Mouse (Mus musculus): ENCODE measurements around the gene Myocd.

The Myocd gene

DNA sequence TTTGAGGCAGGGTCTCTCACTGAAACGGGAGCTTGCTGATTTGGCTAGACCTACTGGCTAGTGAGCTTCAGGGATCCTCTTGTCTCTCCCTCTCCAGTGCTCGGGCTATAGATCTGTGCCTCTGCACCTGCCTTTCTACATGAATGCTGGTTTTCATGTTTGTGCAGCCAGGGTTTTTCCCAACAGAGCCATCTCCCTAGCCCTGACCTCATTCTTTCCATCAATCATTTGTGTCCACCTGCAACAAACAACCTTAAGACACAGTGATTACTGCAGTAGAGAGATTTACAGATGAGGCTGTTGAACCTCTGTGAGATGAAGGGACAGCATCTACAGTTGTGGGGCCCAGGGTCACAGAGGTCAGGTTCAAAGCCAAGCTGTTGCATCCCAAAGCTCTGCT lies 56.0 kb downstream of the Myocd start:
- DNase-seq (ENCODE audit: low spot score), result no peak

DNA sequence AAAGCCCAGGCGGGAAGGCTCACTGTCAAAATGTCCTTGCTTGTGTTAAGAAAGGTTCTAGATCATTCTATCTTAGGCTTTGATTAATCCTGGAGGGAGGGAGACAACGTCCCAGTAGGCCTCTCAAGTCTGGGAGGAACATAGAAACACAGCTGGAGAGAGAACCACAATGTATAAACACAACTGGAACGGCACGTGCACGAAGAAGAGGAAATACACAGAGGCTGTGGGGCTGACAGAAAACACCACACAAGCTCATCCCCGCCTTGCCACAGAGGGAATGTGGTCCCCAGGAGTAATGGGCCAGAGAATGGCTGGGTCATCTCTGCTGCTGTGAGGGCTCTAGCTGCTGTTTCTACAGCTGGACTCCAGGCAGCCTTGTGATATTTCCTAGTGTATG lies 58.1 kb downstream of the Myocd start:
- no peak for DNase-seq (ENCODE audit: low spot score)

DNA sequence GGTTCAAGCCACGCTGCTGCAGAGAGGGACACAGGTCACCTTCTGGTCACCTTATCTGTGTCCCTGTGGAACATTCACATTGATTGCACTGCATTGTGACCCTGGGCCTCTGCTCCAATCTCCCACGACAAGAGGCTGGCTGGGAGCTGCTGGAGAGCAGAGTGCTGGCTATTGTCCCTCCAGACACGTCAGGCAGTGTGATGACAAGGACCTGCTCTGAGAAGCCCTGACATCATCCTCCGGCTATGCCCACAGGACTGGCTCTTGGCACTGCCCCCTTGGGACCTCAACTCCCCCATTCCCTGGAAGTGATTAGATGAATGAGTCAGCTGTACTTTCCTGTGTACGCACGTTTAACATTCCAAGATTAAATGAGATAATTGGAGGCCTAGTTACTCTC lies 60.3 kb downstream of the Myocd start:
- no peak for DNase-seq (ENCODE audit: low spot score)

DNA sequence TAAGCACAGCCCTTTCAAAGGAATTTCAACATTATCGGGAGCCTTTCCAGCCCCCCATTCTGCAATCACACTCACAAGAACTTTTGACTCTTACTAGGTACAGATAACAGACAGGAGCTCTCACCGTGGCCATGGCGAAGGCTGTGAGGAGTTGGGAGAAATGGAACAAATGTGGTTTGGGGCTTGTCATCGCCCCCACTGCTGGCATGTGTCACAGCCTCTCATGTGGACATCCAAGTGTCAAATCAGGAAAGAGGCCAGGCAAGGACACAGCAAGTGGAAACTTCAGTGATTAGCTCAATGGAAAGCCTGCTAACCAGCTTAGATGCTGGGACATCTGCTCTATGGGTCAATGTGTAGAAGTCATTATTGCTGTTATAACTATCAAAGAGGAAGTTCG lies 64.5 kb downstream of the Myocd start:
- no peak for DNase-seq (ENCODE audit: low spot score)

DNA sequence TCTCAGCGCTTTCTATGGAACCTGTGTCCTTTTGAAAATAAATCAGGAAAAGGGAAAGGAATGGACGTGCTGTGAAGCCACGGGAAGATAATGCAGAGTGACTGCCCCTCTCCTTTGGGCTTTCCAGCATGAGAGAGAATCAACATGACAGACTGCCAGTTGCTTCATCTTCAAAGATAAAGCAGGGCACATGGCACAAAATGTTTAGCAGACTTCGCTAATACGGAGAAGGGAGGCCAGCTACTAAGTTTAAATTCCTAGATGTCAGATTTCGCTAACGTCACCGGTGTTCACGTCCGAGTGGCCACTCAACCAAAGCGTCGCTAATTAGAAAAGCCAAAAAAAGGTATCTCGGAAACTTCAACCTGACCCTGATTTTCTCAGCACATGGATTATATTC lies 65.1 kb downstream of the Myocd start:
- no peak for DNase-seq (ENCODE audit: low spot score)

DNA sequence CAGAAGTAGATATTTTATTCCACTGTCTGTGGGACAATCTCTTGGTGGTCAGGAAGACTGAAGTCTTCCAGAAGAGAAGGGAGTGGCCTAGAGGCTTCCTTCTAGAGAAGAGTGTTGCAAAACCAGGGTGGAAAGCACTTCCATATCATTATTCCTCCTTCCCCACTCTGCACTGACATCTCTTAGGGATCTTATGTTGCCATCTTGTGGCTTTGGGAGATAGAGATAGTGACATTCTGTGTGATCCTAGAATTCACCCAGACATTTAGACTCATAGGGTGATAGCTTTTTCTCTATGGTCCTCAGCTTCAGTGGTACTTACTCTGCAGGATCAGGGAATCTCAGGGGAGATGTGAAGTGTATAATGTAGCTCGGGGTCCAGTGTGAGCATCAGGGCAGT lies 66.8 kb downstream of the Myocd start:
- DNase-seq (ENCODE audit: low spot score), result no peak

DNA sequence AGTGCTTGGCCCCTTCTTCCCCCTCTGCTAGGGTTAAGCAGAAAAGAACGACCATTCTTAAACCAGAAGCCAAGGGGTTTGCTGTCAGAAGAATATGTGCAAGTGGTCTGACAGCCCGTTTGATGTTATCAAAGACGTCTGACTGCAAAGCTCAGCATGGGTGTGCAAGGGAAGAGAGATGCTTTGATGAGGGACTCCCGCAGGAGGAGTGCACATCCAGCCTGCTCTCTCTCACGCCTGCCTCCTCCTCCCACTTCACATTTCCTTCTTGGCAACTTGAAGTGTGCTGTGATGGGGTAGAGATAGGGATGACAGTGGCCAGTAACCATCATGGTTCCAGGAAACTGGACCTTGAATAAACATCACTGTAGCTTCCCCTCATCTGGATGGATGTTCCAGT lies 67.6 kb downstream of the Myocd start:
- DNase-seq (ENCODE audit: low spot score), result no peak

DNA sequence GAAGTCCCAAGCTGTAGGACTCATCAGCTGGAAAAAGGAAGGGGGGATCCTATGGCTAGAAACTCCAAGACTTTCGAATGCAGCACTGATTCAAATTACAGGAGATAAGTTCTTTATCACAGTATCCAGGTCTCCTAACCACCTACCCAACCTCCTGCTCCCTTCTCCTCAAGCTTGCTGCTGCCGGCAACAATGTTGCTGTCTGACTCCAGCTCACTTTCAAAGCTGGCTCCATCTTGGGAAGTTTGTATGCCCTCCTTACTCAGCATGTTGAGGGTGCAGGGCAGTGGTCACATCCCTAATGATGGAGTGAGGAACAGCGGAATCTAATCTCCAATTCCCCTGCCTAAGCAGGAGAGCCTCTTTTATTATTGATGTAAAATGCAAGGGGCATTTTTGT lies 71.8 kb downstream of the Myocd start:
- DNase-seq (ENCODE audit: low spot score), result no peak

DNA sequence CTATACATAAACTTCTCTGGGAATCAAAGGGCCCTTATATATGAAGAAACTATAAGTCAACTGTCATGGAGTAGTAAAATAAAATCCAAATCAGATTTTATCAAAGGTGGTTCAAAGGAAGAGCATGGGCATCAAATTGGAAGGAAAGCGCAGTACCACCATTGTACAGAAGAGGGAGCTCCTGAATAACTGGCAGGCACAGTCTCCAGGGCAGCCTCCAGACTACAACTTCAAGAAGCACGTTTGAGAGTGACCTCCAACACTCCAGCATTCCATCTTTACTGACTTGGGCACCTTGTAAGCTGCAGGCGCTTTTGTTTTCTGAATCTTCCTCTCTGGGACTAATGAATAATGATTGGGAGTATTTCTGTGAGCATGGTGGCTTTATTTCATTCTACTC lies 72.5 kb downstream of the Myocd start:
- DNase-seq (ENCODE audit: low spot score), result no peak

DNA sequence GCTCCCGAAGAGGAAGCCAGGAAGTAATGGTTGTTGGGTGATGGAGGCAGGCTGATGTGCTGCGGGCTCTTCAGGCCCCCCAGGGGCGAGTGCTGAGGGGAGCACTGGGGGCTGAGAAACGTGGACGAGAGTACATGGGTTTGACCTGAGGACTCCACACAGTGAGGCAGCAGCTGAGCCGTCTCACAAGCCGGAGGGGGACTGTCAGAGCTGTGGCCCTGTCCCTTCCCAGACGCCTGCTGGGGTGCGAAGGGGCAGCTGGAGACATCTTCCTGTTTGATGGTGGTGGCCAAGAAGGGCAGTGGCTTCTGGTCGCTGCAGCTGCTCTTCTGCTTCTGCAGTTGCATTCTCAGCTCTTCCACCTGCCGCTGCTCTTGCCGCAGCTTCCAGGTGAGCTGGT lies 82.8 kb downstream of the Myocd start:
- no peak for DNase-seq (ENCODE audit: low spot score)

DNA sequence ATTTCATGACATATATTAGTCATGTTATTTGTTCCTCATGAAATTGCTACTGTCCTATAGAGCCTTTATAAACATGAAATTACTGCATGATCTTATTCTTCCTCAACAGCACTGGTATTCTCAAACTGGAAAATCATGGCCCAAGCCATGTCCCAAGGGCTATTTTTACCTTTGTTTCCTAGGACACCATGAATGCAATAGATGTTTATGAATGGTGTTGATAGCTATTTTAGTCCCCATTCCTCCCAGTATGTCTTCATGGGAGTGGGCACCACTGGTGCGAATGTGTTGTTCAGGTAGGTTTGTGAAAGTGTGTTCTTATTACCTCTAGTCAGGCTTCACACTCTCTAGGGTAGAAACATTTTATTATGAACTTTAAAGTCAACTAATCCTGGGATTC lies 84.7 kb downstream of the Myocd start:
- no peak for DNase-seq (ENCODE audit: low spot score)

DNA sequence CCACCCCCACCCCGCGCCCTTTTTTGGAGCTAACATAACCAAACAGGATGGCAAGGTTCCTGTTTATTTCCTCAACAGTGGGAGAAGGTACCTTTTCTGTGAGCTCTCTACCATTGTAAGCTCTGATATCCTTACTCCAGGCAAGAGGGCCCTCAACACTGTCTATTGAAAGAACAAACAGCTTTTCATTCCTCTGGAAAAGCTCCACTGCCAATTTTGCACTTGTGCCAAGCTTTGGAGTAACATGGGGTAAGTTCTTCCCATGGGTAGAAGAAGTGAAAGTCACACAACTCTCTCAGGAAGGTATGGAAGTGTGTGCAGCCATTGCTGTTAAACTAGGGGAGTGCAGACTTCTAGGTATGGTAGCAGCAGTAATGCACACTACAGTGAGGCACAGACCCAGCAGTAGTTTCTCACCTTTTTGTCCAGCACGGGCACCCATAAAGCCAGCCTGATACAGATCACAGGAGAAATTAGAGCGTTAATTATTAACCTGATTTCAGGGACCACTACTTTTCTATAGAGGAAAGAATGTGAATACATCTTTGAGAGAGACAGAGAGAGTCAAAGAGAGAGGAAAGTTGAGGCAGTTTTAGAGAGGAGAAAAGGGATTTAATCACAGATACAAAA lies 99.6 kb downstream of the Myocd start:
- no peak for DNase-seq (ENCODE audit: low spot score)

DNA sequence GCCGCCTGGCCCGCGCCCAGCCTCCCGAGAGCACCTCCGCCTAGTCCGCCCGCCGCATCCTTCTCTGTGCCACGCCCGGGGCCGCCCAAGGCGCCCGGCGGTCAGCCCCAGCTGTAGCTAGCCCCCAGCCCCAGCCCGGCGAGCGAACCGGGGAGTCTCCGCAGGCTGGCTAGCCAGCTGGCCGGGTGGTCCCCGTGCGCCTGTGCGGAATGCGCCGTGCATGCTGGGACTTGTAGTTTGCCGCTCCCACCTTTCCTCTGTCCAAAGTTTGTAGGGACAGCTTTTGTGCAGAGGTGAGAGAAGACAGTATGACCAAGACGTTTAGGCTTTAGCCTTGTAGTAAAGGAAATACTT lies 107.0 kb downstream of the Myocd start, which contains the start of gene Arhgap44:
Gene Arhgap44, minus strand, starts transcription at position 195 of the 354 bp plus-strand sequence.
- no peak for DNase-seq (ENCODE audit: low spot score)

DNA sequence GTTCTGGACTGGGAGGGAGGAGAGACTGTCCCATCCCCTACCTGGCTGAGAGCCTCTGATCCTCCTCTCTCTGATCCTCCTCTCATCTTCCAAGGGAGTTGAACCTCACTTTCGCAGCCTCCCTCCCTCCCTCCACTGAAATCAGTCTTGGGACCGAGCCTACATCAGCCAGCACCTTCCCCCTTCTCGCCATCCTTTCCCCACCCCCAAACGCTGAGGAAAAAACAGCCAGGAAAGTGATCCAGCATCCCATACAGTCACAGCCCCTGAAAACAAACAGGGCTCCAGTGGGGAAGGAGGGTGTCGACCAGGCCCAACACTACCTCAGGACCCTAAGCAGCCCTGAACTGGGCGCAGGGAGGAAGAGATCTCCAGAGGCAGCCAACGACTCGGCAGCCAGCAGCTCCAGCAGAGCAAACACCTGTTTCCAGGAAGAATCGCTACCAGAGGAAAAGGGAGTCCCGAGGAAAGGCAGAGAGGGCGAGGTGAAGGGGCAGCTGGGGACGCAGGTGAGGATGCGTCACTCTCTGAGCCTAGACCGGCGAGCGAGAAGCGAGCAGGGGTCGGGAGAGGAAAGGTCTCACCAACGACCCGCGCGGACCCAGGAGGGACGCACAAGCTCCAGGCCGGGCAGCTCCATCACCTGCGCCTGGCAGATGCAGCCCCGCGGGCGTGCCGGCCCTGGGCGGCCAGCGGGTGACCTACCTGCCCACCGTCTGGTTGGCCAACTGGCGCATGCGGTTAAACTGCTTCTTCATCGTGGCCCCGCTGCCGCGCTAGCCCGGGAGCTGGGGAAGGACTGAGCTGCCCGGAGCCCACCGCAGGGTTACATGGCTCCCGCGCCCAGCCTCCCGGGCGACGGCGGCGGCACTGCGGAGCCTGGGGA lies 107.7 kb downstream of the Myocd start:
- DNase-seq (ENCODE audit: low spot score), result no peak

DNA sequence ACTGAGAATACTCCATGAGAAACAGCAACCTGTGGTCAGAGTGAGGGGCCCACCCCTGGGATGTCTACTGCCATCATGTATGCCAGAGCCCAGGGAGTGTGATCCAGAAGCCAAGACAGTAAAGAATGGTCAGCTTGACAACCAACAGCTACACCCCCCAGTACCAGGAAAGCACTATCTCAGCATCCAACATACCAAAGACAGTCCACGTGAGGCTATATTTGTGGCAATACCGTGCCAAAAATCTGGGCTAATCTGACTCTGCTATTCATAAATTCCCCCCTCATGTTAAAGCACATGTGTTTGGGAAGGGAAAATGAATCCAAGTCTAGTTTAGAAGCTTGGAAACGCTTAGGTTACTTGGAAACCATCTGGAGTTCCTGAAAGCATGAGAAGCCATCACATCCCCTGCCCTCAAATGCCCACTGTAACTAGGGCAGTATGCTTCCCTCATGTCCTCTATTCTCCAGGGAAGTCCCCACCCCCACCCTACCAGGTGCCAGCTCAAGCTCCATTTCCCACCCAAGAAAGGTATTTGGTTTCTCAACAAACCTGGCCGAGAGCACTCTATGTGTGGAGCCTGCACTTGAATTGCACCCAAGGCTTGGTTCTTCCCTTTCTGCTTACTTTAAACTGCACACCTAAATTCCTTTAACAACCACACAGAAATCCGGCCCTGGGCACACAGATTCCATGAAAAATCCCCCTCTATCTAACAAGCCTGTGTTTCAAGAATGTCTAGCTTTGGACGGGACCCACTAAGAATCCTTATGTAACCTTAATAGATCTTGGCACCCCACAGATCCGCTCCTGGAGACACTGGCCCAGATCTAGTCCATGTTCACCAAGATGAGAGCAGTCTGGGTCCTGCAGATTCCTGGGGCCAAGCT lies 108.6 kb downstream of the Myocd start:
- DNase-seq (ENCODE audit: low spot score), result no peak

DNA sequence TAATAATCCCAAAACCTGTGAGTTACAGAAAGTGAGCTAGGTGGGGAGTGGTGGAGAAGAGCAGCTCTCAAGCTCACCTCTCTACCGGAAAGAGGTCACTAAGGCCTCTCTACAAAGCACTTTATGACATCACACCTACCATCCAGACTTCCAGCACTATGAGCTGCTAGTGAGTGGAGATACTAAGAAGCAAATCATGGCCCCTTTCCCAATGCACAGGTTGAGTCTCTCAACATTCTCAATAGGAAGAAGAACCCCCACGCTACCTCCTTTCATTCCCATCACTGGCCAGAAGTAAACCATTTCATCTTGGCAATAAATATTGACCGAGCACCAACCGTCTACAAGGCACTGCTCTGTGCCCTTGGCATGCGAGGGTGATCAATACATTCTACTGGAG lies 110.0 kb downstream of the Myocd start, which contains the start of gene 1700086D15Rik:
Gene 1700086D15Rik, minus strand, starts transcription at position 101 of the 400 bp plus-strand sequence.
- no peak for DNase-seq (ENCODE audit: low spot score)

DNA sequence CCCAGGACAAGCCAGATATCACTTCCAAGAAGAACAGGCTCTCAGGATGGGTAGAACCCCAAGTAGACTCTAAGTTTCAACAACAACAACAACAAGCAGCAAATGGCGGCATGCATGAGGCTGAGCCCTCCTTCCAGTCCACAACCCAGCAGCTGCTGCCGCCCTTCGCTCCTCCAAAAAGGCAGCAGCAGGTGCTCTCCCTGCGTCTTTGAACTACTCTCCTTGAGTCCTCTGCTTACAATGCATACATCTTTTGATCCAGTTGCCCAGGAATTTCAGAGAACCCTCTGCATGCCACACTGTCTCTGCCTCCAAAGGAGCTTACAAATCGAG lies 111.2 kb downstream of the Myocd start:
- no peak for DNase-seq (ENCODE audit: low spot score)

DNA sequence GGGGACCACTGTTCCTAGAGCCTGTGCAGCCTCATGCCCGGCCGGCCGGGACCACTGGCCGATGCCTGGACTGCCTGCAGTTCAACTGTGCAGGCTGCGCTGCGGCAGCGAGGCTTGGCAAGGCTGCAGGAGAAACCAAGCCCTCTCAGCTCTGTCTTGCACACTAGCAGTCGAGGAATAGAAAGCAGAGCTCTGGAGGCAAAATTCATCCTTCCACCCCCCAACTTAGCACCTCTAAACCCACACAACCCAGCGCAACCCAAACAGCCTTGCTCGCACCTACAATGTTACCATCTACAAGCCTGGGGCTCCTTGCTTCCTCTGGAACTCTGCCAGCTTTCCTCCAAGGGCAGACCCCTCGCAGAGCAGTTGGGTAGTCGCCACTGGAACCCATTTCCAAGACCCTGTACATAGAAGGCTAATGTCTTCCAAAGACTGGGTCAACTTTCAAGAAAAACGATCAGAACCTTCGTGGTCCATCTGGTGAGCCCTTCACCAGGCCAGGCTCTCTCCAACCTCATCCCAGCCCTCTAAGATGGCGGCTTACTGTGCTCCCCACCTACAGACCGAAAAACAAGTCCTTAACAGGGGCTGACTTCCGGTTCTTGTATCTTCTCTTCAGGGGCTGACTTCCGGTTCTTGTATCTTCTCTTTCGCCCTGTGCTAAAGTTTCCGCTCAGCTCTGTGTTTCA lies 111.7 kb downstream of the Myocd start:
- no peak for DNase-seq (ENCODE audit: low spot score)

DNA sequence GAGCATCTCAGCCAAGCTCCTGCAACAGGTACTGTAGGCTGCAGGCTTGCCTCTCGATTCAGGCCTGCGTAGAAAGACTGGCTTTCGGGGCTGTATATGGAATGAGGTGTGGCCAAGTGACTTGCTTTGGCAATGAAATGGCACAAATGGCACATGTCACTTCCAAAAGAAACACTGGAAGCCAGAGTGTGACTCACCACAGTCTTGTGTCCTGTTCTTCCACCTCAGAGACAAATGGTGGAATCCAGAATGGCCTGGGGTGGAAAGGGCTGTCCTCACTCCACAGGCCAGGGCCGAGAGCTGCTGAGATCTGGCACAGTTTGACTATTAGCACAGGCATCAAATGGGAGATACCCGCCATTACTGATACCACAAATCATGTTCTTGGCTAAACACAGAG lies 116.8 kb downstream of the Myocd start:
- no peak for DNase-seq (ENCODE audit: low spot score)

DNA sequence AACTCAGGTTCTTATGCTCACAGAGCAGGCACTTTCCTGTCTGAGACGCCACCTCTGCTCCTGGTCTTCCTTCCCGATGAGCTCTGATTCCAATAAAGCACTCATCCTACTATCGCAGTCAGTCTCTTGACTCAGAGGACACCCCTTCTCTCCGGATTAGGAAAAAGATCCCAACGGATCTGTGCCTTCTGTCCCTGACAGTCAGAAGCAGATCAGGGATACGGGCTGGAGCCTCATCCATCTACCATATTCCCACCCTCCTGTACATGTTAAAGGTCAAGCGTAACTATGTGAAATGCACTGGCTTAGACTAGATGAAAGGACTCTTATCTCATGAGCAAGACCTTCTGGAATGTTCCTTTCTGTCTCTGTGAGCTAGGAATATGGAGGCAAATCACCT lies 121.3 kb downstream of the Myocd start:
- no peak for DNase-seq (ENCODE audit: low spot score)

DNA sequence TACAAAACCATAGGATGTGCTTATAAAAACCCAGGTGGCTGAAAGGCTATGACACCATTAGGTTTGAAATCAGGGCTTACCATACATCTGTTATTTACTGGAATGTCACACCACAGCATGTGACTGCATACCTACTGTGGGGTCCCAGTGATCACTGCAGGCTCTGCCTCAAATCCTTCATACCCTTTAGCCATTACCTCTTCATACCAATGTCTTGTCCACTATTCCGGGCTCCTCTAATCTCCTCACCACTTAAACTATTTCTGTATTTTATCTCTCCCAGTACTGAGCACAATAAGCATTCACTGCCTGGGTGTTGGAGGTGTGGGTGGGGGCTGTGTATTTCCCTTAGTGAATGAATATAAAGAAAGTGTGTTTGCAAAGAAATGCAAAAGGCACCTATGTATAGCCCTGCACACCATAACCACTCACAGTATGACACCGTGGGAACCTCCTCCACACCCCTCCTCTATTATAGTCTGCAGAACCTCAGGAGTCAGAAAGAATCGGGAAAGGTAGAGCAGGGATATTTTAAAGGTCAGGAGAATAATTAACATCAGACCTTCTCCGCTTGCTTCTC lies 126.9 kb downstream of the Myocd start:
- DNase-seq (ENCODE audit: low spot score), result no peak

DNA sequence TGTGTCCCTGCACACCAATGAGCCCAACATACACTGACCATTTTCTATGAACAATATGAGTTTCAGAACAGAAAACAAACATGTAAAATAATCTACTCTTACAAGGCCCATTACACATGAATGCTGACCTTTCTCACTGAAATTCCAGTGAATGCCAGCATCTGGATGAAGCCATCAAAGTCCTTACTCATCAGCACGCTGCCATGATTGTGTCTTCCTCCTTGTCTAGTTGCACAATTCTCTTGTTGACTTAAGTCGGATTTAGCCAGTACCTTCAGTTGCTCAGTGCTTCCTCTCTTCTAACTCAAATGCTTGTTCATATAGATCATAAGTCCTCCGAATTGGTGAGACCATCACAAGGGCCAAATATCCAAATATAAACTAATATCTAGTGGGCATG lies 130.8 kb downstream of the Myocd start:
- no peak for DNase-seq (ENCODE audit: low spot score)
